Mouse (Mus musculus) layer of hippocampus, adult 8-10 months (tissue): ENCODE measurements around the gene Olfr535. TPM values are rescaled to one million over a fixed set of nuclear protein-coding genes. Genes with fewer than 3 reads are reported as not detected.
A peak's percentile ranks its signal among the peaks of the same experiment; 100 is the strongest.
"Not testable (repeated sequence)": the region's sequence is repeated elsewhere in the genome, so short reads cannot be mapped to it uniquely, and the experiment has no call there.

ENCODE experiments used
- DNase-seq, 2 experiments: peaks; one replicate each; pipeline ENCODE4 v3.0.0; 2022; ENCODE audit warnings: low spot score in 2 of 2
- total RNA-seq, 4 experiments: library from RNA; stranded (reverse); gene quantifications; 2 replicates each; pipeline ENCODE4 v1.2.4; 2022

The Olfr535 gene
- under 1 TPM in 3 of 4 experiments, not detected in 1; 0.29 to 0.96 (median 0.43) TPM for total RNA-seq

- no peak for DNase-seq
Observed at GRCm38 (mm10) chr7:140483916-140484315, at the start of gene Olfr535. TSS of gene Olfr535 (plus strand) at chr7:140484216.

GRCm38 (mm10) chr7:140443141-140443540 lies 40.9 kb upstream of the Olfr535 start:
- DNase-seq = no peak

- not testable (repeated sequence) for DNase-seq
Observed at GRCm38 (mm10) chr7:140463070-140463469, 20.9 kb upstream of the Olfr535 start, which contains the start of gene Olfr533. TSS of gene Olfr533 (plus strand) at chr7:140463370.

GRCm38 (mm10) chr7:140477886-140478285 lies 6.1 kb upstream of the Olfr535 start:
- DNase-seq = no peak

- peak; percentile 81 to 85 for DNase-seq
Observed at GRCm38 (mm10) chr7:140478733-140479132, 5.3 kb upstream of the Olfr535 start.

DNA sequence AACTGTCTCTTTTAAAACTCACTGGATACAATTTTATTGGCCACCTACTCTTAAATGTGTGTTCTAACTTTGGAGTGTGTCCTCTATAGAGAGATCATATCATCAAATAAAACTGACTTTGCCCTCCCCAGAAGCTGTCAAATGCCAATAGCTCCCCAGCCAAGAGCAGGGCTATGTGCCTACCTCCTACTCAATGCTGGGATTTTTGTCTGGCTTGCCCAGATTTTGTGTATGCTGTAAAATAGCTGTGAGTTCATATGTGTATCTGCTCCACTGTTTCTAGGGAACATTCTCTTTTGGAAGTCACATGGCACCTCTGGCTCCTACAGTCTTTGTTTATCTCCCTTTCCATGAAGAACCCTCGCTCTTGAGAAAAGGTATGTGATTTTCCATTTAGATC lies 5.0 kb downstream of the Olfr535 start:
- no peak for DNase-seq

DNA sequence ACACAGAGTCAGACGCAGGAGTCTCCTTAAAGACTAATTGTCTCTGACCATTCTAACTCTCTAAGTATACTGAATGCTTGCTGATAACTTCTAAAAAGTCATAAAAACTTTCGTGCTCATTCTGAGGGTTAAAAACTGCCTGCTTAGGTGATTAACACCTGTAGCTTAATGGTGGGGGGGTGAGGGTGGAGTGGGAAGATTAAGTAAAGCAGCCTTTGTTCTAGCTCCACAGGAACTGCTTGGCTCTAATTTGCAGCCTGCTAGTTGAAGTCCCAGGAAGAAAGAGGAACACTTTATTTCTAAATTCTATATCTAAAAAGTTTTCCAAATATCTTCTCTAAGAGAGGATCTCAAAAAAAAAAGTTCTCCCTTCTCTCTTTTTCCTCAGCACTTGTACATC lies 10.2 kb downstream of the Olfr535 start:
- no peak for DNase-seq

DNA sequence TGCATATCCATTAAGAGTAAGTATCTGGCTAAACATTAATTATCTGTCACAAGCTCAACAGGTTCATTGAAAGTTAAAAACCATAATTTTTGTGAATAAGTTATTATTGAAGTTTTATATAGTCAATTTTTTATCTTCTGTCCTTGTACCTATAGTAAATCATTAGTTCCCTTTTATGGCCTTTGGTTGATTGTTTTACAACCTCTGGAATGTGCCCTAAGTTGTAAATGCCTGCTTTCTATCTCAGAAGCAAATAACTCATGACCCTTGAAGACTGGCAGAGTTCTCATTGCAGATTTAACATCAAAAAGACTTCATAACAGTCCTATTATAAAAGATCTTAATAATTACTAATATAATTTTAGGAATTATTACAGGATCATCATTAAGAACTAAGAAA lies 10.7 kb downstream of the Olfr535 start:
- DNase-seq = no peak

DNA sequence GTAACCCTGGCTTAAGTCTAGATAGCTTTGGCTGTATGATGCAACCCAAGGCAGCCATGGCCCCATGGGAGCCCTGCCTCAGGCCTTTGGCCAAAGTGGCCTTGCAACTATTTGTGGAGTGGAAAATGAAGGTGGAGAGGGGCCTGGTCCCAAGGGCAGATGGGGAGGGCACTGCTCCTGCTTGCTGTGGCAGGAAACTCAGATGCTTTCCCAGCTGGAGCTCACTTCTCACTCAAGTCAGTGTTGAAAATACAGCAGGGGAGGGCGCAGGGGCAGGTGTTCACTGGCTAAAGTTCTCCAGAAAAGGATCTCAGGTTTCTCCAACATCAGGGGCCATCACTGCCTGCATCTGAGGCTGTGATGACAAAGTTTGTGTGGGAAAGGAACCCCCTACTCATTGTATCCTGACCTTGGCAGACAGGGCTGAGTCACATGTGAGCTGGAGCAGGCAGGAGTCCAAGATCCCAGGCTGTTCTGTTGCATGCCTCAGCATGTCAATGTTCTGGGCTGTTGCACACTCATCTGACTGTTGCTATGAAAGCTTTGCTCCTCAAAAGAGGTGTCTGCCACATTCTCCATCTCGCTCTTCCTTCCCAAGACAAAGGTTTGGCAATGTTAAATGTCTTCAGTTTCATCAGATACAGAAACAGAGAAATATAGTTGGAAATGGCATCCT lies 23.5 kb downstream of the Olfr535 start, which contains the start of gene Olfr536:
Olfr536 (minus strand) TSS at position 51 of the 676 bp plus-strand sequence.
- peak; percentile 17 to 51 for DNase-seq

GRCm38 (mm10) chr7:140539746-140540145 lies 55.7 kb downstream of the Olfr535 start:
- no peak for DNase-seq

Other genes with a start within 250 kb of the Olfr535 start
- gene 5830411N06Rik, start 236.9 kb upstream of the Olfr535 start, total RNA-seq = under 1 TPM in 3 of 4 experiments, not detected in 1; 0.16 to 0.22 (median 0.19) TPM
- gene Olfr525, start 163.4 kb upstream of the Olfr535 start, total RNA-seq = not detected
- not detected for gene Olfr527, start 150.2 kb upstream of the Olfr535 start, total RNA-seq
- not detected for gene Olfr60, start 122.5 kb upstream of the Olfr535 start, total RNA-seq
- not detected for gene Olfr530, start 107.9 kb upstream of the Olfr535 start, total RNA-seq
- gene Olfr531, start 81.3 kb upstream of the Olfr535 start, total RNA-seq = not detected
- not detected for gene Olfr532, start 62.6 kb upstream of the Olfr535 start, total RNA-seq
- gene Olfr533, start 20.8 kb upstream of the Olfr535 start, total RNA-seq = not detected
- not detected for gene Olfr536, start 23.2 kb downstream of the Olfr535 start, total RNA-seq
- gene Olfr538, start 83.7 kb downstream of the Olfr535 start, total RNA-seq = not detected
- gene Olfr46, start 117.1 kb downstream of the Olfr535 start, total RNA-seq = under 1 TPM; 0.14 to 0.87 (median 0.40) TPM
- not detected for gene Olfr61, start 144.8 kb downstream of the Olfr535 start, total RNA-seq
- gene Olfr53, start 162.2 kb downstream of the Olfr535 start, total RNA-seq = under 1 TPM in 1 of 4 experiments, not detected in 3; 0.54 TPM
- under 1 TPM; 0.18 to 0.36 (median 0.26) TPM for gene Olfr539, start 175.7 kb downstream of the Olfr535 start, total RNA-seq
- gene Olfr45, start 197.7 kb downstream of the Olfr535 start, total RNA-seq = under 1 TPM; 0.04 to 0.12 (median 0.08) TPM
- gene Olfr541, start 213.1 kb downstream of the Olfr535 start, total RNA-seq = under 1 TPM in 1 of 4 experiments, not detected in 3; 0.23 TPM